In genomic region chr8:35205536-35205935, GRCm38 (mm10) we compare ENCODE assay signal across 8 mouse cellular contexts.
DNase-seq lines count a peak whose midpoint lies in the region; ATAC-seq and TF ChIP-seq lines count a peak whose summit lies in the region.

No protein-coding gene starts in this region.

- 10% methylated on average over 8 of the region's 8 CpGs for WGBS in intestine, embryonic 16.5 days
- WGBS in liver, embryonic 15.5 days (ENCODE audit: insufficient replicate concordance) = 2% methylated on average over 8 of the region's 8 CpGs
- WGBS in neural tube, embryonic 12.5 days = 21% methylated on average over 8 of the region's 8 CpGs

- no peaks in the 10 kb centered on the region for H3K27me3 ChIP-seq in intestine, embryonic 16.5 days (replicated peaks; ENCODE audit: control insufficient read depth, insufficient read depth, low read length)
- H3K27me3 ChIP-seq in liver, embryonic 15.5 days = no peaks in the 10 kb centered on the region
- H3K27me3 ChIP-seq in neural tube, embryonic 12.5 days (replicated peaks) = no peaks in the 10 kb centered on the region

- no peaks in the 10 kb centered on the region for H3K9me3 ChIP-seq in intestine, embryonic 16.5 days (ENCODE audit: control insufficient read depth, low read length)
- no peaks in the 10 kb centered on the region for H3K9me3 ChIP-seq in liver, embryonic 15.5 days (replicated peaks)
- H3K9me3 ChIP-seq in neural tube, embryonic 12.5 days = no peaks in the 10 kb centered on the region

- H3K9ac ChIP-seq in intestine, embryonic 16.5 days (ENCODE audit: low read depth, low read length) = 0 out of 2 replicates have a peak overlapping the region, but pooled peaks have one; percentile 21
- no peak overlapping the region for H3K9ac ChIP-seq in liver, embryonic 15.5 days
- H3K9ac ChIP-seq in neural tube, embryonic 12.5 days = no peak overlapping the region

- DNase-seq in ovary, postnatal 14 days (ENCODE audit: low spot score) = peak; percentile 44
- DNase-seq in ovary, postnatal 10 days (ENCODE audit: low spot score) = no peak
- DNase-seq in brain, embryonic 14.5 days (ENCODE audit: low read depth) = peak; percentile 54
- peak; percentile 15 for DNase-seq in fibroblast of lung, adult 2 months (ENCODE audit: low read depth)
- no peak for DNase-seq in T-cell, adult 2 months (ENCODE audit: low spot score)

- ATAC-seq in intestine, embryonic 16.5 days = peak; percentile 41
- peak; percentile 45 for ATAC-seq in liver, embryonic 15.5 days (ENCODE audit: insufficient read depth)
- no peak for ATAC-seq in neural tube, embryonic 12.5 days (ENCODE audit: low FRiP score, low read depth)

- H3K36me3 ChIP-seq in intestine, embryonic 16.5 days (ENCODE audit: control insufficient read depth, insufficient read depth, low read length) = no peaks in the 10 kb centered on the region
- H3K36me3 ChIP-seq in liver, embryonic 15.5 days (replicated peaks) = no peaks in the 10 kb centered on the region
- H3K36me3 ChIP-seq in neural tube, embryonic 12.5 days = no peaks in the 10 kb centered on the region

- H3K4me3 ChIP-seq in intestine, embryonic 16.5 days (ENCODE audit: low read length) = peak overlapping the region; percentile 10
- H3K4me3 ChIP-seq in liver, embryonic 15.5 days (replicated peaks) = peak overlapping the region; percentile 21
- H3K4me3 ChIP-seq in neural tube, embryonic 12.5 days = no peak overlapping the region

- no peak for TF ChIP-seq POLR2A in brain, embryonic 14.5 days (IDR thresholded peaks at IDR 0.05; ENCODE audit: borderline replicate concordance, extremely low read depth, insufficient read depth, insufficient read length, poor library complexity, severe bottlenecking)

- peaks cover 24% of the 10 kb centered on the region for H3K4me1 ChIP-seq in intestine, embryonic 16.5 days (ENCODE audit: control insufficient read depth, insufficient read depth, low read length)
- peaks cover 30% of the 10 kb centered on the region for H3K4me1 ChIP-seq in liver, embryonic 15.5 days (replicated peaks)
- H3K4me1 ChIP-seq in neural tube, embryonic 12.5 days = no peaks in the 10 kb centered on the region; the same call in 1 of the 2 replicates

- H3K4me2 ChIP-seq in intestine, embryonic 16.5 days (ENCODE audit: low read depth, low read length) = peak overlapping the region; percentile 34
- H3K4me2 ChIP-seq in liver, embryonic 15.5 days = peak overlapping the region; percentile 49
- H3K4me2 ChIP-seq in neural tube, embryonic 12.5 days (replicated peaks) = peak overlapping the region; percentile 15

- H3K27ac ChIP-seq in intestine, embryonic 16.5 days (ENCODE audit: low read length) = no peak overlapping the region
- peak overlapping the region; percentile 60 for H3K27ac ChIP-seq in liver, embryonic 15.5 days (replicated peaks)
- H3K27ac ChIP-seq in neural tube, embryonic 12.5 days = no peak overlapping the region

- peak; percentile 34; the same call in 1 of the 2 replicates for TF ChIP-seq CTCF in brain, embryonic 14.5 days (IDR thresholded peaks at IDR 0.05; ENCODE audit: borderline replicate concordance, extremely low read depth, insufficient read depth, insufficient read length)

Comparison
In these comparisons a context has a peak if more than half of its experiments do, and no peak if none do; other contexts are left out.
1. DNase-seq: peak in ovary, postnatal 14 days (single experiment), brain, embryonic 14.5 days (single experiment) and fibroblast of lung, adult 2 months (single experiment); none in ovary, postnatal 10 days (single experiment) and T-cell, adult 2 months (single experiment).
2. Peak in every context shown above with its lines, with median percentiles within 50 percentile points of each other: H3K4me2 ChIP-seq.